Mouse (Mus musculus) erythroblast, embryonic 14.5 days (primary cell): Measurements from ENCODE around the gene Atxn3.
"Not testable (repeated sequence)": the region's sequence is repeated elsewhere in the genome, so short reads cannot be mapped to it uniquely, and the experiment has no call there.

Experiments
- GATA1 ChIP-seq: IDR thresholded peaks from 2 replicates; pipeline ENCODE4 v1.6.1; 2012; ENCODE audit warnings: low read length, inconsistent platforms, mixed read lengths
- TAL1 ChIP-seq: IDR thresholded peaks from 3 replicates; pipeline ENCODE4 v1.6.1; 2012; ENCODE audit warnings: low read length, inconsistent platforms, mixed read lengths

- not testable (repeated sequence) for TF ChIP-seq GATA1, TAL1
Measured at GRCm38 (mm10) chr12:101955821-101956220, 2.2 kb downstream of the Atxn3 start.
